Mouse (Mus musculus) C2C12 (cell line): ENCODE data around the gene Lsm14b. TPM values are rescaled to one million over a fixed set of nuclear protein-coding genes. Genes with fewer than 3 reads are reported as not detected.

Experiments
- H3K27me3 ChIP-seq: one replicate; pipeline ENCODE4 v1.6.1; 2011; ENCODE audit not compliant: control insufficient read depth, insufficient read depth, insufficient read length
- H3K36me3 ChIP-seq: one replicate; pipeline ENCODE4 v1.6.1; 2011; ENCODE audit not compliant: control insufficient read depth, insufficient read depth
- H3K4me3 ChIP-seq: one replicate; pipeline ENCODE4 v1.5.1; 2011; ENCODE audit warnings: mild to moderate bottlenecking, control low read depth; ENCODE audit not compliant: poor library complexity, insufficient read depth, severe bottlenecking
- H3K79me2 ChIP-seq: one replicate; pipeline ENCODE4 v1.6.1; 2011; ENCODE audit not compliant: control insufficient read depth, insufficient read depth
- H3K79me3 ChIP-seq: one replicate; pipeline ENCODE4 v1.6.1; 2011; ENCODE audit warnings: low read depth, control low read depth
- H3ac ChIP-seq: one replicate; pipeline ENCODE3; 2011; ENCODE audit warnings: low read depth; ENCODE audit not compliant: control insufficient read depth, insufficient read length
- CEBPB ChIP-seq: IDR thresholded peaks from one replicate; pipeline ENCODE4 v1.6.1; 2011; ENCODE audit warnings: low read depth, mild to moderate bottlenecking, control low read depth, moderate library complexity
- CTCF ChIP-seq: IDR thresholded peaks from one replicate; pipeline ENCODE4 v1.5.1; 2011; ENCODE audit not compliant: control insufficient read depth, insufficient read depth, insufficient read length
- FOSL1 ChIP-seq: IDR thresholded peaks from one replicate; pipeline ENCODE4 v1.8.0; 2011; ENCODE audit warnings: mild to moderate bottlenecking, low read length; ENCODE audit not compliant: poor library complexity, insufficient read depth, severe bottlenecking
- MAX ChIP-seq: IDR thresholded peaks from one replicate; pipeline ENCODE4 v1.6.1; 2011; ENCODE audit warnings: mild to moderate bottlenecking, control low read depth
- MYOD1 ChIP-seq: IDR thresholded peaks from one replicate; pipeline ENCODE4 v1.6.1; 2011; ENCODE audit warnings: low read depth; ENCODE audit not compliant: control insufficient read depth, insufficient read length
- MYOG ChIP-seq: IDR thresholded peaks from one replicate; pipeline ENCODE4 v1.6.1; 2011; ENCODE audit not compliant: control insufficient read depth, insufficient read length; ENCODE audit errors: extremely low read depth
- USF1 ChIP-seq: IDR thresholded peaks from one replicate; pipeline ENCODE4 v1.6.1; 2011; ENCODE audit warnings: low read depth, mild to moderate bottlenecking, control low read depth, moderate library complexity
- polyA plus RNA-seq: library from polyadenylated mRNA; unstranded; fragments of >200 nt; fragmentation: generic; extraction: Trizol; gene quantifications from one replicate; pipeline ENCODE4 v1.2.1, GENCODE M21; 2012; ENCODE audit warnings: missing spikeins

Gene Lsm14b
- polyA plus RNA-seq, 1 experiment, result 35.2 TPM

DNA sequence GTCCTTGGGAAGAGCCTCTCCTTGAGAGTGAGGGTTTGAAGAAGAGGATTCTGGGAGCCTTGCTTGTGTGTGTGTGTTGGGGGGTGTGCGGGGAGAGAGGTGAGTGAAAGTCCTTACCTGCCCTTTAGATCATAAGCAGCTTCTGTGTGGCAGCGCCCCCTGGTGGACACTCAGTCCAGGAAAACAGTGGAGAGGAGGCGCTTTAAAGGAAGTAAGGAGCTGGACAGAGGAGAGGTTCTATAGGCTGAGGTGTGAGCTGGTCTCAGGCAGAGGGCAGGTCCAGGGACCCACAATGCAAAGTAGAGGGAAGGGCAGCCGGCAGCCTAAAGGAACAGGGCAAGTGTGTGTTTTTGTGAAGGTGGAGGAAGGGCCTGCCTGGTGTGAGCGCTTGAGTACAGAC is 26.2 kb downstream of the Lsm14b start:
- no peak for TF ChIP-seq MAX
- TF ChIP-seq CTCF, result peak; percentile 65
- no peak overlapping the region for H3K4me3 ChIP-seq
- peaks cover 3% of the 10 kb centered on the region for H3K36me3 ChIP-seq
- H3K79me3 ChIP-seq, result peaks cover 10% of the 10 kb centered on the region
- peaks cover 22% of the 10 kb centered on the region for H3K79me2 ChIP-seq
- H3K27me3 ChIP-seq, result no peaks in the 10 kb centered on the region
- no peak overlapping the region for H3ac ChIP-seq

DNA sequence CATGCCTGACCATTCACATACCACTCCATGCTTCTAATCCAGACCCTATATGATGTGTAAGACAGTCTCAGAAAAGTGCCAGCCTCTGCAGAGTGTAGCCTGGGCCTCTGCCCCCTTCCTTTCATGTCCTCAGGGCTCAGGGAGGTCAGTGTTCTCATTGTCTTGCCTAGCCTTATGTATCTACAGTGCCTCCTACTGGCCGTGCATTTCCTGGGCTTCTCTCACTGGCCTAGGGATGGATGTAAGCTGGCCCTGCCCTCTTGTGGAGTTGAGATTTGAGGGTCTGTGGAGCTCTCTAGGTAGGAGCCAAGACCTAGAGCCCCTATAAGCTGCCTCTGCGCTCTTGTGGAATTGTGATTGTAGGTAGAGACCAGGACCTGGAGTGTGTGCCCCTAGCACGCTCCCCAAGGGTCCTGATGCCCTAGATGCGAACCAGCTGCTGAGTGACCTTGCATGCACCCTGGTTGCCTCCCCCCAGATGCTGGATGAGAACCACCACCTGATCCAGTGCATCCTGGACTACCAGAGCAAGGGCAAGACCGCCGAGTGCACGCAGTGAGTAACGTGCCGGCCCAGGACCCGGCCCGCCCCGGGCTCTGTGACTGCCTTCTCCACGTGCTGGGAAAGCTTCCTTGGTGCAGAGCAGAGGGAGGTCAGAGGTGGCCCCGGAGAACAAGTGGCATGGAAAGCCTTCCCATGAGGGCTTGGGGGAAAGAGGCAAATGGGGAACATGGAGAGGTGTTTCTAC is 27.4 kb downstream of the Lsm14b start:
- H3K4me3 ChIP-seq, result no peak overlapping the region
- H3K27me3 ChIP-seq, result no peaks in the 10 kb centered on the region
- H3ac ChIP-seq, result no peak overlapping the region
- H3K79me3 ChIP-seq, result peaks cover 6% of the 10 kb centered on the region
- TF ChIP-seq CTCF (peak; percentile 8), MAX (no peak), MYOG (no peak), MYOD1 (no peak)
- peaks cover 5% of the 10 kb centered on the region for H3K36me3 ChIP-seq
- H3K79me2 ChIP-seq, result peaks cover 14% of the 10 kb centered on the region

DNA sequence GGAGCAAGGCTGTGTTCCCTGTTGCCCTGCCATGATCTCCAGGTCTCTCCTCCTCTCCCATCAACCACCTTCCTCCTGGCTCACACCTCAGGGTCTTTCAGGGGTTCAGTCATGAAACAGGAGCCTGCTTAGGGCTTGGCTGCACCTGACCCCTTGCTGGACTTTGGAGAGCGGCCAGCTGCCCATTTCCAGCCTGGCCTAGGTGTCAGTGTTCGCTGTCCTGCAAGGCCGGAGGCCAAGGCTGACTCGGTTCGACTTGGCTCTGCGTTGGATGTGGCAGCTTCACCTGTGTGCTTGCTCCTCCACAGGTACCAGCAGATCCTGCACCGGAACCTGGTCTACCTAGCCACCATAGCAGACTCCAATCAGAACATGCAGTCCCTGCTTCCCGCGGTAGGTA is 28.2 kb downstream of the Lsm14b start:
- no peak for TF ChIP-seq CTCF
- no peak for TF ChIP-seq MYOG
- TF ChIP-seq FOSL1, result no peak
- no peak for TF ChIP-seq MAX
- no peak for TF ChIP-seq USF1
- no peak for TF ChIP-seq CEBPB
- TF ChIP-seq MYOD1, result no peak
- H3K79me2 ChIP-seq, result peaks cover 11% of the 10 kb centered on the region
- H3K36me3 ChIP-seq, result peaks cover 5% of the 10 kb centered on the region
- H3ac ChIP-seq, result no peak overlapping the region
- H3K79me3 ChIP-seq, result peaks cover 6% of the 10 kb centered on the region
- H3K4me3 ChIP-seq, result no peak overlapping the region
- no peaks in the 10 kb centered on the region for H3K27me3 ChIP-seq

DNA sequence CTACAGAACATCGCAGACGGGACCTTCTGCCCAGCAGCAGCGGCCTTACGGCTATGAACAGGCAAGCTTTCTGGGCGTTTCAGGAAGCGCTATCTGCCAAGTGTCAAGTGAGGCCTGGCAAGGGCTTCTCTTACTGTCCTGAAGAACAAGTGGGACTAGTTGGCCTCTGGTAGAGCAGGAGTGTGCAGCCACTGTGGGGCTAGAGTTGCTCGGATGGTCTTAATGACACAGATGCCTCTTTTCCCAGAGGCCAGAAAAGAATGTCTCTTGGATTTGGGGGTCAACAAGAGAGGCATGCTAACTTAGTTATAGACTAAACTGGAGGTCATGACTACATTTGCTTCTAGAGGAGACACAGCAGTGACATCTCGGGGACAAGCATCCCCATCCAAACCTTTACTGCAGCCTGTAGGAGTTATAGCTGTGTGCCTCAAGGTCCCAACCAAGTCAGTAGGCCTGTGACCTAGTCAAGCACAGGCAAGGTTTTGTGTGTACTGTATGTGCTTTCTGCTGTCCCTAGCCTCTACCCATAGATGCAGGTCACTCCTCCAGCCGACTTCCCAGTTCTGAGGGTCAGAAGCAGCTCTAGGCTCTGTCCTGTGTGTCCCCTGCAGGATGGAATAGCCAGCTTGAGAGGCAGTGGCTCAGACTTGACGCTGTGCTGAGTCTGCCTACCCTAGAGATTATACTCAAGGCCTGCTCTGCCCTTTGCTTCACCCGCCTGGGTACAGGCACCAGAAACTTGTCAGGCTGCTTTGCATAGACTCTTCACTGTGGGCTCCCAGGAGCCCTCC is 38.7 kb downstream of the Lsm14b start:
- no peaks in the 10 kb centered on the region for H3K27me3 ChIP-seq
- no peak overlapping the region for H3K4me3 ChIP-seq
- peaks cover 18% of the 10 kb centered on the region for H3K36me3 ChIP-seq
- no peak for TF ChIP-seq MYOG
- TF ChIP-seq CEBPB, result no peak
- TF ChIP-seq FOSL1, result no peak
- no peak for TF ChIP-seq CTCF
- no peak for TF ChIP-seq MAX
- no peak for TF ChIP-seq MYOD1
- TF ChIP-seq USF1, result no peak
- H3K79me2 ChIP-seq, result no peaks in the 10 kb centered on the region
- no peak overlapping the region for H3ac ChIP-seq
- no peaks in the 10 kb centered on the region for H3K79me3 ChIP-seq

DNA sequence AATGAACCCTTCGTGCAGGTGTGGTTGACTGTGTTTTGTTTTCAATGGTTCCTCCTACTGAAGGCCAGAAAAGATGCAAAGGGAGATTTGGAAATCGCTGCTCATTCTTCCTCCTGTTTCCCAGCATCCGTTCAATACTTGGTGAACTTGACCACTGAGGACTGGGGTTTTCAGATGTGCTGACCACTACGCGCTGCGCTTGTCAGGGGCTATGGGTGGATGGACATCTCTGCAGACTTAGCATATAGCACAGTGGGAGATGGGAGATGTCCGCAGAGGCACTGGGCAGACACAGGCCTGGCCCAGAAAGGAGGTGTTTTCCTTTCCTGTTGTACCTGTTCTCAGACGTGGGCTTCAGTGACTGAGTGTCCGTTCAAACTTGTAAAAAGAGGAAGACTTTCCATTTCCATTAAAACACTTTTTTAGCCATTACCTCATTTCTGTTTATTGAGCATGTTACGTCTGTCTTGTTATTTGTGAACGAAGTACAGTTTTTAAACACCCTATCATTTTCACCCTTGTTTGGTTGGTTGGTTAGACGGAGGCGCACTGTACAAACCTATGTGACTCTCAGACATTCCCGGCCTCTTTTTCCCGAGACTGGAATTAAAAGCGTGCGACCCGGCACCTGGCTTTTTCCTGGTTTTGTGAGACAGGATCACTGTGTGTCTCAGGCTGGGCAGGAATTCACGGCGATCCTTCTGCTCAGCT is 45.1 kb downstream of the Lsm14b start:
- Histone ChIP-seq H3K36me3 (peaks cover 7% of the 10 kb centered on the region), H3K79me3 (no peaks in the 10 kb centered on the region), H3K27me3 (no peaks in the 10 kb centered on the region), H3ac (peak overlapping the region; percentile 62), H3K79me2 (peaks cover 15% of the 10 kb centered on the region), H3K4me3 (peak overlapping the region; percentile 90)
- no peak for TF ChIP-seq MYOD1
- TF ChIP-seq MAX, result no peak
- TF ChIP-seq MYOG, result no peak
- TF ChIP-seq CEBPB, result no peak
- TF ChIP-seq USF1, result no peak
- TF ChIP-seq FOSL1, result no peak
- no peak for TF ChIP-seq CTCF
